Mouse (Mus musculus): Measurements from ENCODE around the gene Nmt1.

Gene Nmt1

DNA sequence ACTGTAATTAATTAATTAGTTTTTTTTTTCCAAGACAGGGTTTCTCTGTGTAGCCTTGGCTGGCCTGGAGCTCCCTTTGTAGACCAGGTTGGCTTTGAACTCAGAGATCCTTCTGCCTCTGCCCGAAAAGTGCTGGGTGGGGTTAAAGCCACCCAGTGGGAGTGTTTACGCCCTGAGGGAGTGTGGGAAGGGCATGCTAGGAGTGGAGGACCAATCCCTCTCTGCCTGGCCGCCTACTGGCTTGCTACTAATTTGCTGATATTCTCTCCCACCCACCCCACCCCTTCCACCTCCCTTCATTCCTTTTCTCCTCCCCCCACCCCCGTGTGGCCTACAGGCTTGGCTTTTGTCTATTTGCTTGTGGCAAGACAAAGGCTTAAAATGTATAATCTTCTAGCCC, 78.4 kb downstream of the Nmt1 start:
- no peak for DNase-seq (ENCODE audit: low spot score)

DNA sequence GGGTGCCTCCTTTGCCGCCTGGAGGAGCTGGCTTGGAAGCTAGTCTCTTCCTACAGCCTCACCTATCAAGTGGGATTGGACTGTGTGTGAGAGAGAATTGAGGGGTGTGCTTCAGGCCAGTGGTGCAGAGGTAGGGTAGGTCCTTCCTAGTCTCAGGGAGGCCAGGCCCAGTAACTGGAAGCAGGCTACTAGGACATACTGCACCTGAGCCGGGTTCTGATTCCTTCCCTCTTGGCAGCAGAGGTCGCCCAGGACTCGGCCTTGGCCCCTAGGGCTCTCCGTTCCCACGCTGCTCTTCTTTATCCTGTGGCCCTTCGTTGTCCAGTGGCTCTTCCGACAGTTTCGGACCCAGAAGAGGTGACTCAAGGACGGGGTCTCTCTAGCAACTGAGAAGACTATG, 83.3 kb downstream of the Nmt1 start:
- peak; percentile 8 for DNase-seq (ENCODE audit: low spot score)

DNA sequence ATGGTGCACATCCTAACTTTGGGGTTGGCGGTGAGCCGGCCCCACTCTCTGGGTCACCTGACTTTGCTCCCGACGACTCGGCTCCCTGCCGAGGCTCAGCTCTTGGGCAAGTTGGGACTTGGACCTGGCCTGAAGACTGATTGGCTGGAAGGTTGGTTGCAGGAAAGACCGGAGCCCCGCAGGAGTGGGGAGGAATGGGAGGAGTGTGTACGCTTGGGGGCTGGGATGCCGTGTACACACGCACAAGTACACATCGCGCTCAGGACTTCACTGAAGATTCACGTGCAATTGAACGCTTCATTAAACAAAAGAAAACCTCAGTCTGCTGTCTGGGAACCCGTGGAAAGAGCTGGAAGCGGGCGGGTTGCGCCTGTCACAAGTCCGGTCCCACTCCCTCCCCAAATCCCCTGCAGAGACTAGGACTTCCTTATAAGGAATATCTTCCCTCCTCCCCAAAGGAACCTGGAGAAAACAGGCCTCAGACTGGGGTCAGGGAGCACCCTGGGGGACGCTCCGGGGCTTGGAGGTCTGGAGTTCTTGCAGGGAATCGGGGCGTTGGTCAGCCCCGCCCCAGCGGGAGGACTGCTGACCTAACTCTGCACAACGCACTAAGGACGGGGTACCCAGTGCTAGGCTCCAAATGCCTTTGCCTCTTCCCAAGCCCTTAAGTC, 84.0 kb downstream of the Nmt1 start:
- peak; percentile 66 for DNase-seq (ENCODE audit: low spot score)

DNA sequence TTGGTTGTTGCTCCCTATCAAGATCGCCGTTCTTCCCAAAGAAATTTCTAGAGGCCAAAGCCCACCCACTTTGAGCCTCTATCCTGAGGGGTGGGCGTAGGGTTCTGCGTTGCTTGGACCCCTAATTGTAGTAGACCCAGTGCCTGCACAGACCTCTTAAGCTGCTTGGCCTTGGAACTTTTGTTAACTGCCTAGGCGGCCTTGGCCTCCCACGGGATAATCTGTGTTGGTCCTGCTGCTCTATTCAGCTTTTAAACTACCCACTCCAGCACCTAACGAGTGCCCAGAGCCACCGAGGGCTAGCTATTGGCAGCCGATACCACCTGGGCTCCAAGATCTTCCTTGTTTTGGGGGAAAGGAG, 84.5 kb downstream of the Nmt1 start:
- no peak for DNase-seq (ENCODE audit: low spot score)

DNA sequence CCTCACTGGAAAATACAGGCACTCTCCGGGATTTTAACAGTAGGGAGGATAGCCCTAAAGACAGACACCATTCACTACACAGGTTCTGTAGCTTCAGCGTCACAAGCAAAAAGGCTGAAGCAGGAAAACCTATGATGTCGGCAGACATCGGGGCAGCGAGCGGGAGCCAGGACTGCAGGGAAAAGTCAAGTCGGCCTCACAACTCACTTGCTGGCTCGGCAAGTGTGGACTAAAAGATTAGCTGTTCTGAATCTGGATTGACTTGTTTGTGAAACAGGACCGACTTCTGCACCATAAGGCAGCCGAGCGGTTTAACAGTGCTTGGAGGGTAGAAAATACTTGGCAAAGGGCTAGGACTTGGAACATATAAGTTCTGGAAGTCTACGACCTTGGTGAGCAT, 85.0 kb downstream of the Nmt1 start:
- DNase-seq (ENCODE audit: low spot score), result peak; percentile 6

DNA sequence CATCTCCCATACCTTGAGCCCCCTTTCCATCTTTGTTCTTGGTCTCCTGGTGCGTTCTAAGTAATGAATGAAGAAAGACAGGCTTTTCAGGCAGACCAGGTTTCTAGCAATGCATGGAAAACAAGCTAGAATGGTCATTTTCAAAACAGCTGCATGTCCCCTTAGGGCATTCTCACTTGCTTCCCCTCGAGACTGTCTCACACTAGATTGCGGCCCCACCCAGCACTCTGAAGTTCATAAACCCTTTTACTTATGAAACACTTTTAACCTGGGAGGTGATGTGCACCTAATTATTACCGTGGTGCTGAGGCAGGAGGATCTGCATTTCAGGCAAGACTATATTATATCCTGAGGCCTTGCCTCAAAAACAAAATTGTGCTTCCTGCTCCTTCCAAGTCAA, 85.8 kb downstream of the Nmt1 start:
- DNase-seq (ENCODE audit: low spot score), result no peak

DNA sequence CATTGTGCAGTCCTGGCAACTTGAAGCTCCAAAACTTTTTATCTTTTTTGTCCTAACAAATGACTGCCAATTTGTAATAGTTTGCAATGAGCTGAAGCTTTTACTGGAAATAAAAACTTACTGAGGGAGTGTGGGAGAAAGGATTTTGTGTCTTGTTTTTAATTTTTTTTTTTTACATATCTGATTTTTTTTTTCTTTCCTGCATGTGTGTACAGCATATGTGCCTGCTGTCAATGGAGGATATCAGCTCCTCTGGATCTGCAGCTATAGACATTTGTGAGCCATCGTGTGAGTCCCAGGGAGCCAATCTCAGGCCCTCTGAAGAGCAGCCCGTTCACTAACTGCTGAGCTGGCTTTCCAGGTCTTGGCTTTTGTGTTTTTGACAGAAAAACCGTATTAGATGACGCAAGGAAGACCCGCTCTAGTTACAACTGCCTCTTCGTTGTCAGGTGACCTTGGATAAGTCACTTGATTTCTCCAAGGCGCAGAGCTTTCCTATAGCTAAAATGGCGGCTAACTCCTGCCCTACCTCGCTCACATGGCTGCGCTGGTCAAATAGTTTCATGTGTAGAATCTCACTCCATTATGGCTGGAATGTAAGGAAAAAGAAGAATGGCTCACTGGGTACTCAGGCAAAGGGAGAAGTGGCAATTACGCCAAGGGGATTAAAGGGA, 86.4 kb downstream of the Nmt1 start:
- no peak for DNase-seq (ENCODE audit: low spot score)

DNA sequence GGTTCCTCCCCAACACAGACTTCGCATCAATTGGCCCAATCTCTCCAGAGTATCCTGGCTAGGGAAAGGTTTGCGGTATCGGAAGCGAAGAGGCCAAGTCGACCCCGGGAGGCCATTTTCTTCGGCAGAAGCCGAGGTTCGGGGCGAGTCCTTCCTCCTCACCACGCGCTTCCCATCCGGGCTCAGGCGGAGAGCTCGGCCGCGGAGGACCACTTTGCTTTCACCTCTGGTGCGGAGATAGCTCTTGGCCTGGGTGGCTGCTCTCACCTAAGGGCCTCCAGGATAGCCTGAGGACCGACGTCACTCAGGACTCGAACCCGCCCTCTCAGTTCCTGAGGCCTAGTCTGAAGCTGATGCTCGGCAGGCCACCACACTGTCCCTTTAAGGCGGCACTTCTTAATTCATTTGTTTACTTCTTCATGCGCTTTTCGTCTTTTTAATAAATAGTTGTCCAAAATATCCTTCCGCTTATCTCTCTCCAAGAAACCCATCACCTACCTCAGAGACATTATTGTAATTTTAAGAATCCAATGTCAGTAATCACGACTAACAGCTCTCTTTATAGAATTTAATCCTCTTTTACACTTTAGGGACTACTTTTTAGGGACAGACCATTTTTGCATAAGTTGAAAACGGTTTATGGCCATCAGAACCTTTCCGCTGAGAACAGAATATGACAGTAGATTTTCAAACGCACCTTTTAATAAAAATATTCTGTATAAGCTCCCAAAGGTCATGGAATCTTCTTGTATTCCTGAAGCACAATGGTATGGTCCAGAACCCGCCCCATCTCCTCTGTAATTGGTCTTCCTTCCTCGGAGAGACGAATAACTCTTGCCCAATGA, 87.4 kb downstream of the Nmt1 start:
- peak; percentile 90 for DNase-seq (ENCODE audit: low spot score)

DNA sequence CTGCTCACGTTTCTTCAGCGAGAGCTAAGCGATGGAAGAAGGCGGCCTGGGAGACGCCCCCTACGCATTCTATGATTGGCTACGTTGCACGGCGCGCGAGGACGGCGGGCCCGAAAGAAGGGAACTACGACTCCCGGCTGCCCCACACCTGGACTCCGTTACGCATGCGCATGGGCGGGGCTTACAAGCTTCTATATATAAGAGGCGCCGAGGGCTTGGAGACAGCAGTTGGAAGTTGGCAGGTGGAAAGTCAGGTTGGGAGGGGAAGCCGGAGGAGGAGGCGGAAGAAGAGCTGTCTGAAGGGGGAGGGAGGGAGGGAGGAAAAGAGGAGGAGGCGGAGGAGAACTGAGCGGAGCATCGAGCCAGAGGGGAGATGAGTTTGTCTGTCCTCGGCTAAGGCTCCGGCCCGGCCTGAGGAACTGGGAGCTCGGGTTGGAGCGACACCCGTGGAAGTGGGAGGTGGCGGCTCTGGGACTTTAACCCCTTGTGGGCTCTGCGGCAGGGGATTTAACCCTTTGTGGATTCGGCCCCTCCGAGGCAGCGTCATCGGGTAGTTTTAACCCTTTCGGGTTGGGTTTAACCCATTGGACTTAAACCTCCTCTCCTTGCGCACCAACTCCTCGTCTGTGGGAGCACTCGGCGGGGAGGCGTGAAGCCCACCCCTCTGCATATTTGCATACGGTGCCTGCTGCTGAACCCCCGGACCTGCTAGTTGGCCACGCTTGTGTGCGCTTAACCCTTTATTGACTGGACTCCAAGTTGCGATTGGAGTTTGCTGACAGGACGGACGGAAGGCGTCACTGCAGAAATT, 88.2 kb downstream of the Nmt1 start, which contains the start of gene Hexim1:
Gene Hexim1 (plus strand): TSS at position 224 of the 811 bp plus-strand sequence.
- peak; percentile 99 for DNase-seq (ENCODE audit: low spot score)

DNA sequence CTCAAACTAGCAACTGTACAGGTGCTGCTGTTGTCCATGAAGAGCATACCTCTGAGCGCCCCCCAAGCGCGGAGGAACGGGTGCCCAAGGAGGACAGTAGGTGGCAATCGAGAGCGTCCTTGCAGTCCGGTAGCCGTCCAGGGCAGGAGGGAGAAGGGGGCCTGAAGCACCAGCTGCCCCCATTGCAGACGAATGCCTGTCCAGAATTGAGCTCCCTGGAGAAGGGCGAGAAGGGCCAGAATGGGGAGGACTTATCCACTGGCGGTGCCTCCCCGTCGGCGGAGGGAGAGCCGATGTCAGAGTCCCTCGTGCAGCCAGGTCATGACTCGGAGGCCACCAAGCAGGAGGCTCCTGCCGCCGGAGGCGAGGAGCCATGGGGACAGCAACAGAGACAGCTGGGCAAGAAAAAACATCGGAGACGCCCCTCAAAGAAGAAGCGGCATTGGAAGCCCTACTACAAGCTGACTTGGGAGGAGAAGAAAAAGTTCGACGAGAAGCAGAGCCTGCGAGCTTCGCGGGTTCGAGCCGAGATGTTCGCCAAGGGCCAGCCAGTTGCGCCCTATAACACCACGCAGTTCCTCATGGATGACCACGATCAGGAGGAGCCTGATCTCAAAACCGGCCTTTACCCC, 89.1 kb downstream of the Nmt1 start:
- DNase-seq (ENCODE audit: low spot score), result peak; percentile 85

DNA sequence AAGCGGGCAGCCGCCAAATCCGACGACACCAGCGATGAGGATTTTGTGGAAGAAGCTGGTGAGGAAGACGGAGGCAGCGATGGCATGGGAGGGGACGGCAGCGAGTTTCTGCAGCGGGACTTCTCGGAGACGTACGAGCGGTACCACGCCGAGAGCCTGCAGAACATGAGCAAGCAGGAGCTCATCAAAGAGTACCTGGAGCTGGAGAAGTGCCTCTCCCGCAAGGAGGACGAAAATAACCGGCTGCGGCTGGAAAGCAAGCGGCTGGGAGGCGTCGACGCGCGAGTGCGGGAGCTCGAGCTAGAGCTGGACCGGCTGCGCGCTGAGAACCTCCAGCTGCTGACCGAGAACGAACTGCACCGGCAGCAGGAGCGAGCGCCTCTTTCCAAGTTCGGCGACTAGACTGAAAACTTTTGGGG, 89.6 kb downstream of the Nmt1 start:
- DNase-seq (ENCODE audit: low spot score), result peak; percentile 67
